Mouse (Mus musculus): ENCODE results near the gene Thap8.

DNA sequence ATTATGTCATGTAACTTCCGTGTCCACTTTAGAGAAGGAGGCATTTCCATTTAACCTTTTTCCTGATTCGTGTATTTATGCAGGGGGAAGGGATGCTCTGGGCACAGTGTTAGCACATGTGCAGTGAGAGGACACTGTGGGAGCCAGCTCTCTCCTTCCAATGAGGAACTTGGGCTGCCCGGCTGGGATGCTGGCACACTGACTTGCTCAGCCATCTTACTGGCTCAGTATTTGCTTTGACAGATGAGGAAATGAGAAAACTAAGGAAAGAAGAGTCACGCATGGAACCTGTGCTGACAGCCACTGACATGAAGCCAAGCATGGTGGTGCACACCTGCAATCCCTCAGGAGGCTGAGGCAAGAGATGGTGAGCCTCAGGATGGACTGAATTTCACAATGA, 10.3 kb upstream of the Thap8 start:
- TF ChIP-seq CTCF (conservative IDR thresholded peaks at IDR 0.05; ENCODE audit: insufficient read depth, insufficient read length, low read depth, low read length), result no peak
- TF ChIP-seq POLR2A (IDR thresholded peaks at IDR 0.05; ENCODE audit: low read depth, low read length), result no peak

All from kidney, adult 2 months (tissue).